In genomic region chr6:94256982-94257830, GRCm38 (mm10) we compare ENCODE assay signal across 14 mouse cellular contexts. TPM values are rescaled to one million over a fixed set of nuclear protein-coding genes. Genes with fewer than 3 reads are reported as not detected.
A peak's percentile ranks its signal among the peaks of the same experiment; 100 is the strongest.
DNase-seq lines count a peak whose midpoint lies in the region; ATAC-seq and TF ChIP-seq lines count a peak whose summit lies in the region.
"Had no signal": no experiment of that assay in that cellular context is flagged by ENCODE, and none has a peak within 500 bp of the region (broad histone marks: within the 10 kb centered on the region; RNA-seq: fewer than 3 reads in every experiment).

No protein-coding gene starts in this region.

- 0 out of 2 replicates have a peak overlapping the region, but pooled peaks have one; percentile 3 for H3K4me2 ChIP-seq in lung, postnatal 0 days (replicated peaks; ENCODE audit: low read depth, low read length)
- peak overlapping the region; percentile 44 for H3K4me2 ChIP-seq in intestine, embryonic 16.5 days (ENCODE audit: low read depth, low read length)
- H3K4me2 ChIP-seq in limb, embryonic 15.5 days: no peak overlapping the region
- 0 out of 2 replicates have a peak overlapping the region, but pooled peaks have one; percentile 5 for H3K4me2 ChIP-seq in stomach, postnatal 0 days (replicated peaks; ENCODE audit: low read depth)
- H3K4me2 ChIP-seq in hindbrain, embryonic 13.5 days: no peak overlapping the region
- H3K4me2 ChIP-seq in midbrain, postnatal 0 days (ENCODE audit: low read depth, low read length, poor library complexity, severe bottlenecking): no peak overlapping the region

- no peaks in the 10 kb centered on the region for H3K9me3 ChIP-seq in lung, postnatal 0 days (ENCODE audit: low read length)
- H3K9me3 ChIP-seq in intestine, embryonic 16.5 days (ENCODE audit: control insufficient read depth, low read length): no peaks in the 10 kb centered on the region
- no peaks in the 10 kb centered on the region for H3K9me3 ChIP-seq in limb, embryonic 15.5 days
- H3K9me3 ChIP-seq in stomach, postnatal 0 days (ENCODE audit: control insufficient read depth, low read length): no peaks in the 10 kb centered on the region
- H3K9me3 ChIP-seq in hindbrain, embryonic 13.5 days: no peaks in the 10 kb centered on the region
- no peaks in the 10 kb centered on the region for H3K9me3 ChIP-seq in midbrain, postnatal 0 days (ENCODE audit: low read length)

- no peak for TF ChIP-seq EP300 in lung, postnatal 0 days (IDR thresholded peaks at IDR 0.05)
- no peak for TF ChIP-seq EP300 in stomach, postnatal 0 days (optimal IDR thresholded peaks at IDR 0.05)

- peak; percentile 33 for DNase-seq in lung, postnatal 0 days (ENCODE audit: low spot score)
- DNase-seq in lung, adult 18-20 months: no peak
- DNase-seq in stomach, postnatal 0 days (ENCODE audit: low spot score): no peak
- DNase-seq in adrenal gland, postnatal 36 days: no peak
- no peak for DNase-seq in midbrain, postnatal 0 days (ENCODE audit: low spot score)
- DNase-seq: adrenal gland, postnatal 25 days; cerebellum, adult 11-12 months; right cerebral cortex, postnatal 25 days had no signal

- H3K4me1 ChIP-seq in lung, postnatal 0 days (ENCODE audit: insufficient read depth, low read depth, low read length): peaks cover 3% of the 10 kb centered on the region; the same call in 1 of the 2 replicates
- peaks cover 23% of the 10 kb centered on the region for H3K4me1 ChIP-seq in intestine, embryonic 16.5 days (ENCODE audit: control insufficient read depth, insufficient read depth, low read length)
- H3K4me1 ChIP-seq in limb, embryonic 15.5 days: peaks cover 22% of the 10 kb centered on the region
- H3K4me1 ChIP-seq in stomach, postnatal 0 days (replicated peaks; ENCODE audit: control insufficient read depth, insufficient read depth): peaks cover 13% of the 10 kb centered on the region; the same call in 1 of the 2 replicates
- H3K4me1 ChIP-seq in hindbrain, embryonic 13.5 days (replicated peaks): peaks cover 13% of the 10 kb centered on the region
- H3K4me1 ChIP-seq in midbrain, postnatal 0 days (ENCODE audit: insufficient read depth, low read length): no peaks in the 10 kb centered on the region

- no peak overlapping the region for H3K4me3 ChIP-seq in lung, postnatal 0 days (ENCODE audit: low read depth, low read length)
- peak overlapping the region; percentile 16 for H3K4me3 ChIP-seq in intestine, embryonic 16.5 days (ENCODE audit: low read length)
- H3K4me3 ChIP-seq in limb, embryonic 15.5 days: no peak overlapping the region
- H3K4me3 ChIP-seq in stomach, postnatal 0 days (ENCODE audit: low read depth, low read length): no peak overlapping the region
- H3K4me3 ChIP-seq in hindbrain, embryonic 13.5 days: no peak overlapping the region
- H3K4me3 ChIP-seq in midbrain, postnatal 0 days (ENCODE audit: low read depth, low read length): no peak overlapping the region
- H3K4me3 ChIP-seq: left cerebral cortex, adult 2 months had no signal

- 57% methylated on average over 11 of the region's 12 CpGs for WGBS in lung, postnatal 0 days
- 32% methylated on average over 12 of the region's 12 CpGs for WGBS in intestine, embryonic 16.5 days
- 48% methylated on average over 12 of the region's 12 CpGs for WGBS in limb, embryonic 15.5 days
- WGBS in stomach, postnatal 0 days: 34% methylated on average over 12 of the region's 12 CpGs
- WGBS in hindbrain, embryonic 13.5 days: 76% methylated on average over 12 of the region's 12 CpGs
- WGBS in midbrain, postnatal 0 days: 89% methylated on average over 12 of the region's 12 CpGs

- no peaks in the 10 kb centered on the region for H3K36me3 ChIP-seq in lung, postnatal 0 days (ENCODE audit: insufficient read depth, low read length)
- no peaks in the 10 kb centered on the region for H3K36me3 ChIP-seq in intestine, embryonic 16.5 days (ENCODE audit: control insufficient read depth, insufficient read depth, low read length)
- H3K36me3 ChIP-seq in limb, embryonic 15.5 days: no peaks in the 10 kb centered on the region
- no peaks in the 10 kb centered on the region for H3K36me3 ChIP-seq in stomach, postnatal 0 days (ENCODE audit: control insufficient read depth, insufficient read depth, low read length)
- no peaks in the 10 kb centered on the region for H3K36me3 ChIP-seq in hindbrain, embryonic 13.5 days
- H3K36me3 ChIP-seq in midbrain, postnatal 0 days (ENCODE audit: insufficient read depth, low read length): no peaks in the 10 kb centered on the region

- peak overlapping the region; percentile 48; the same call in 1 of the 2 replicates for H3K27ac ChIP-seq in lung, postnatal 0 days (ENCODE audit: low read length)
- peak overlapping the region; percentile 65 for H3K27ac ChIP-seq in intestine, embryonic 16.5 days (ENCODE audit: low read length)
- 0 out of 2 replicates have a peak overlapping the region, but pooled peaks have one; percentile 33 for H3K27ac ChIP-seq in limb, embryonic 15.5 days
- H3K27ac ChIP-seq in stomach, postnatal 0 days (replicated peaks): peak overlapping the region; percentile 79
- H3K27ac ChIP-seq in hindbrain, embryonic 13.5 days: no peak overlapping the region
- no peak overlapping the region for H3K27ac ChIP-seq in midbrain, postnatal 0 days (ENCODE audit: low read depth, low read length)
- H3K27ac ChIP-seq: left cerebral cortex, adult 2 months had no signal

- H3K27me3 ChIP-seq in lung, postnatal 0 days (replicated peaks; ENCODE audit: insufficient read depth, low read length): no peaks in the 10 kb centered on the region
- H3K27me3 ChIP-seq in intestine, embryonic 16.5 days (replicated peaks; ENCODE audit: control insufficient read depth, insufficient read depth, low read length): no peaks in the 10 kb centered on the region
- H3K27me3 ChIP-seq in limb, embryonic 15.5 days: no peaks in the 10 kb centered on the region
- no peaks in the 10 kb centered on the region for H3K27me3 ChIP-seq in stomach, postnatal 0 days (ENCODE audit: control insufficient read depth, insufficient read depth, low read length)
- no peaks in the 10 kb centered on the region for H3K27me3 ChIP-seq in hindbrain, embryonic 13.5 days
- no peaks in the 10 kb centered on the region for H3K27me3 ChIP-seq in midbrain, postnatal 0 days (ENCODE audit: insufficient read depth, low read length)
- H3K27me3 ChIP-seq: CH12.LX had no signal

- no peak overlapping the region for H3K9ac ChIP-seq in lung, postnatal 0 days (replicated peaks; ENCODE audit: low read depth)
- no peak overlapping the region for H3K9ac ChIP-seq in intestine, embryonic 16.5 days (ENCODE audit: low read depth, low read length)
- no peak overlapping the region for H3K9ac ChIP-seq in limb, embryonic 15.5 days
- H3K9ac ChIP-seq in stomach, postnatal 0 days (ENCODE audit: low read length): no peak overlapping the region
- no peak overlapping the region for H3K9ac ChIP-seq in hindbrain, embryonic 13.5 days
- no peak overlapping the region for H3K9ac ChIP-seq in midbrain, postnatal 0 days (replicated peaks; ENCODE audit: low read length, poor library complexity, severe bottlenecking)

- ATAC-seq in lung, postnatal 0 days: no peak
- ATAC-seq in intestine, embryonic 16.5 days: peak; percentile 78
- ATAC-seq in limb, embryonic 15.5 days (ENCODE audit: insufficient number of reproducible peaks, low FRiP score, low TSS enrichment, low read depth): no peak
- ATAC-seq in stomach, postnatal 0 days (ENCODE audit: low FRiP score, low TSS enrichment): peak; percentile 56; the same call in 1 of the 2 replicates
- no peak for ATAC-seq in hindbrain, embryonic 13.5 days (ENCODE audit: low FRiP score)
- ATAC-seq in midbrain, postnatal 0 days (ENCODE audit: low FRiP score): no peak
- ATAC-seq: inflammation-experienced regulatory T-cells, adult 6 months had no signal

- TF ChIP-seq CTCF in lung, postnatal 0 days (IDR thresholded peaks at IDR 0.05): no peak
- no peak for TF ChIP-seq CTCF in stomach, postnatal 0 days (IDR thresholded peaks at IDR 0.05; ENCODE audit: low read depth)
- TF ChIP-seq CTCF in midbrain, postnatal 0 days (IDR thresholded peaks at IDR 0.05): no peak

RNA-seq across cellular contexts. Expression of gene Magi1, which starts 26.5 kb away (rescaled TPM):
- 10.7 and 12.9 TPM in 2 replicates for polyA plus RNA-seq in lung, postnatal 0 days (2015; fragmentation: Nextera tagmentation; extraction: Ambion mirVana)
- polyA plus RNA-seq in intestine, embryonic 16.5 days (2015; fragmentation: Nextera tagmentation; extraction: Ambion mirVana): 6.7 and 6.8 TPM in 2 replicates
- 7.1 and 8.3 TPM in 2 replicates for polyA plus RNA-seq in limb, embryonic 15.5 days (2015; fragmentation: Nextera tagmentation; extraction: Ambion mirVana)
- polyA plus RNA-seq in stomach, postnatal 0 days (2015; fragmentation: Nextera tagmentation; extraction: Ambion mirVana): 4.4 and 5.2 TPM in 2 replicates
- polyA plus RNA-seq in hindbrain, embryonic 13.5 days (2015; fragmentation: Nextera tagmentation; extraction: Ambion mirVana): 29.1 and 31.6 TPM in 2 replicates
- total RNA-seq in adrenal gland, postnatal 36 days (2021): 10 to 100 TPM; 12.6 to 41.2 TPM
- 45.4 and 70.4 TPM in 2 replicates for total RNA-seq in midbrain, postnatal 0 days (2014; rRNA removed)
- 24.1 and 27.6 TPM in 2 replicates for polyA plus RNA-seq in midbrain, postnatal 0 days (2015; fragmentation: Nextera tagmentation; extraction: Ambion mirVana)
- total RNA-seq: CH12.LX had no signal

Comparison
In these comparisons a context has a peak if more than half of its experiments do, and no peak if none do; other contexts are left out.
1. ATAC-seq: peak in intestine, embryonic 16.5 days (single experiment) and stomach, postnatal 0 days (single experiment); none in lung, postnatal 0 days (single experiment), limb, embryonic 15.5 days (single experiment), hindbrain, embryonic 13.5 days (single experiment) and midbrain, postnatal 0 days (single experiment).
2. H3K27ac ChIP-seq: peak in lung, postnatal 0 days (single experiment), intestine, embryonic 16.5 days (single experiment), limb, embryonic 15.5 days (single experiment) and stomach, postnatal 0 days (single experiment); none in hindbrain, embryonic 13.5 days (single experiment) and midbrain, postnatal 0 days (single experiment).
3. H3K4me2 ChIP-seq: peak in lung, postnatal 0 days (single experiment), intestine, embryonic 16.5 days (single experiment) and stomach, postnatal 0 days (single experiment); none in limb, embryonic 15.5 days (single experiment), hindbrain, embryonic 13.5 days (single experiment) and midbrain, postnatal 0 days (single experiment).